Mouse (Mus musculus) testis, postnatal 10 days (tissue): Measurements from ENCODE around the gene Gucy1b2.

Experiments used
- DNase-seq: peaks from one replicate; pipeline ENCODE4 v3.0.0; 2021; ENCODE audit warnings: low spot score

Gene Gucy1b2

DNA sequence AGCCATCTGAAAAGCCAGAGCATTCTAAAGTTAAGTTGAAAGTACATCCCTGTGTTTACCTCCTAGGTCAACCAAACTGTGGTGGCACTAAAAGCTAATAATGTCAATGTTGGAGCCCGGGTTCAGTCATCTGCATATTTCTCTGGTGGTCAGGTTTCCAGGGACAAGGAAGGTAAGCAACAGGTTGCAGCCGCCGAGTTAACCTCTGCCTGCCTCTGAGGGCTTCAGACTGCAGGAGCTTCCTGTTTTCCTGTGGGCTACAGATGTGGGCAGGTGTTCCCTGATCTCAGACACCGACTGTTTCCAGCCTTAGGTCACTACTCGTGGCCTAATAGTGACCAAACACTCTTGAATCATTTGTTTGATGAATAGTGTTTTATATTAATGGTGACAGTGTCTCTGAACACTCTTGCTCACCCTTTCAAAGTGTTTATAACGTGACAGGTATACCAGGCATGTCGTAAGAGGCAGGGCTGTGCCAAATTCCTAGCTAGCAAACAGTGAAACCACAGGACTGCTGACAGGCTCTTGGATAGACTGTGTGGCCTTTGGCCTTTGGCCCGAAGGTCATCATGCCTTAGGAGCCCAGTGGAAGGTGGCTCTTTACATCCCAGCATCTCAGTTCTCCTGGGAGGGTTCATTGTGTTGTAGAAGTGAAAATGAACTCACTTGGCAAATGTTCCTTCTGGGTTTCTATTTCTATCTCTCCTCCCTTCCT, 94.7 kb downstream of the Gucy1b2 start:
- DNase-seq = peak; percentile 16

- no peak for DNase-seq
Measured at GRCm38 (mm10) chr14:62355201-62355600, 100.9 kb downstream of the Gucy1b2 start.

DNA sequence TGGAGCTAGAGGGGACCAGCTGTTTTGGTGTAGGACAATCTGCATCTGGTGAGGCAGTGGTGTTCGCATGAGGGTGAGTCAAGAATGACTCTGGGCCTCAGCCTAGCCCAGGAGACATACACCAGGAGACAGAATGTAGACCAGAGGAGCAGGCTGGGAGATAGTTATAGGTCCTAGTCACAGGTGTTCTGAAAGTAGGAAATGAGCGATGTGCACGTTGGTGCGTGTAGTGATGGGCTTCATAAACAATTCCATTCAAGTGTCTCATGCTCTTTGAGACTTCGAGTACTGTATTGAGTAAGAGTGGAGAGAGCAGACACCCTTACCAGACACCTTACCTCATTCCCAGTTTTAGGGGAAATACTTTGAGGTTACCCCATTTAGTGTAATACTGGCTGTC, 102.3 kb downstream of the Gucy1b2 start:
- no peak for DNase-seq

DNA sequence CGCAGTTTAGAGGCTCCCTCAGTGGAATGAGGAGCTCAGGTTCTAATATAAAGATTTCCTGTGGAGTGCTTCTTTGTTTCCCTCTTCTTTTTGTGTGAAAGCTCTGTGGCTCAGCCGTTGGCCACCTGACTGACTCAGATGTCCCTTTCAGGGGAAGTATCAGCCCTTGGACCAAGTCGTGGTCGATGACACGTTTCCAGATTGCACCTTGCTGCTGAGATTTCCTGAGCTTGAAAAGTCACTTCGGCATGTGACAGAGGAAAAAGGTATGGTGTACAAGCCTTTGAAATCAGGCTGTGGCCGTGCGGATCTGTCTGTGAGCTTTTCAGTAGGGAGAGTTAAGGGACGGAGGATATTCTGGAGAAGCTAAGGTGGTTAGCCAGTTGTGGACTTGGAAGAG, 102.7 kb downstream of the Gucy1b2 start:
- no peak for DNase-seq

DNA sequence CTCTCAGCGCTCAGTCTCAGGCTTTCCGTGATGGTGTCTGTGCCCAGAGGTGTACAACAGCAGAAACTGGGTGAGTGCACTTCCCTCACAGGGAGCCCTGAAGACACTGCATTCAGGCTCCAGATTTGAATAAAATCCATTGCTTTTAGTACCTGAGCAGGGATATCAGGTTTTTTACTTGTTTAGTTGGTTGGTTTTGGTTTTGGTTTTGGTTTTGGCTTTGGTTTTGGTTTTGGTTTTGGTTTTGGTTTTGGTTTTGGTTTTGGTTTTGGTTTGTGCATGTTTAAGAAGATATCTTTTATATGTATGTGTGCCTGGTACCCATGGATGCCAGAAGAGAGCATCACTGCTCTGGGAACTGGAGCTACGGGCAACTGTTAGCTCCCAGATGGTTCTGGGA, 105.2 kb downstream of the Gucy1b2 start:
- DNase-seq = no peak

DNA sequence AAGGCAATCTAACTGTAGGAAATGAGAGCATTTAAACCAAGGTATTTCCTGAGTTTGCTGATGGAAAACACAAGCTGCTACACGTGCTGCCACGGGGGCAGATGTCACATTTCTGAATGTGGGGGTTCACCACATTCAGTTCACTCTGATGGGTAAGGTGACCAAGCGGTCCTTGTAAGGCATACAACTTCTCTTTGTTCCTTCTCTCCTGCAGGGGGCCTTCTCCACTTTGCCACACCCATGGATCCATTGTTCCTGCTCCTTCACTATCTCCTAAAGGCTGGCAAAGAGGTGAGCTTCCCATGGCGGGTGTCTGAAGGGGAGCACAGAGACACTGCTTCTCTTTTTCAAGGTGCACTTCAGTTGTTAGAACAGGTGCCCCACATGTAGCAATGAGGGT, 105.9 kb downstream of the Gucy1b2 start:
- DNase-seq = no peak

DNA sequence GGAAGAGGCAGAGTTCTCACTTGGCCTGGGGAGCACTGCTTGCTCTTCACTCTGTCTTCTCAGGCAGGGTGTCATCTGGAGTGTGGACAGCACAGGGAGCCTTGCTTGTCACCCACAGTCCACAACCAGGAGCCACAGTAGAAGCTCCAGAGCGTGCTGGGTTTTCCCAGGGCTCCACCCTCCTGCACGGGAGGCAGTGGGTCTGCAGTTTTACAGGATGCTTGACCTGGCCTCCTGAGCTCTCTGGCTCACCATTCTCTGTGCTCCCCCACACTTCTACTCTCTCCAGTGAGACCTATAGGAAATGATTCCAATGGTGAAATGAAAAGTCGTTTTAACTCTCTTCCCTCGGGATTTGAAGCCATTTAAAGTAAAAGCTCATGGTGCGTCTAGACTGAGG, 106.3 kb downstream of the Gucy1b2 start:
- DNase-seq = no peak

DNA sequence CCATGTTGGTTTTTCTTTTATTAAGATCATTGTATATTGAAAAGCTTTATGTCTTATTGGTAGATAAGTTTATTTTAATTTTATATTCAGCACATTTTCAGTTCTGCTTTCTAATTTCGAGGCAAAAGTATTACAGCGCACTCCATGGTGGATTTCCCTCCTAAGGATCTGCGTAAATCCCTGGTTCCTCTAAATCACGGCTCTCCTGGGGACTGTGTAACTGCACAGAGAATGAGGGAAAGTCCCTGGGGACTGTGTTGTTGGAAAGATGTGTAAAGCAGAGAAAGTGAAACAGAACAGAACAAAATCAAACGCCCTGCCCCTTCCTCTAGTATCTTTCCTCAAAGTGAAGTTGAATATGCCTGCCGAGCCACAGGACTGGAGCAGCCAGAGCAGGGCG, 109.0 kb downstream of the Gucy1b2 start:
- no peak for DNase-seq

GRCm38 (mm10) chr14:62346570-62346969, 109.5 kb downstream of the Gucy1b2 start:
- DNase-seq = no peak
